Mouse (Mus musculus): ENCODE data around the gene Uba3.

GRCm38 (mm10) chr6:97252086-97252485 is 46.6 kb upstream of the Uba3 start:
- TF ChIP-seq POLR2A (IDR thresholded peaks at IDR 0.05; ENCODE audit: borderline replicate concordance, extremely low read depth, low read depth, low read length) (no peak), CTCF (IDR thresholded peaks at IDR 0.05; ENCODE audit: insufficient read depth, low read length) (no peak)

Data from lung, adult 2 months (tissue).